ENCODE assay signal across 14 mouse cellular contexts in genomic region chr2:70995900-70996299, GRCm38 (mm10).
"Had no signal": no experiment of that assay in that cellular context is flagged by ENCODE, and none has a peak within 500 bp of the region (broad histone marks: within the 10 kb centered on the region; RNA-seq: fewer than 3 reads in every experiment).

No protein-coding gene starts in this region.

- H3K9me3 ChIP-seq: intestine, embryonic 15.5 days; limb, embryonic 12.5 days; lung, embryonic 15.5 days; midbrain, embryonic 10.5 days; neural tube, embryonic 12.5 days had no signal

- DNase-seq: kidney, adult 8-10 months; kidney, postnatal 36 days; layer of hippocampus, adult 9-11 months; midbrain, embryonic 14.5 days; retina, postnatal 1 day; right cerebral cortex, postnatal 4 days; spleen, adult 18-20 months; thymus, adult 2 months; thymus, postnatal 25 days had no signal

- H3K4me2 ChIP-seq: intestine, embryonic 15.5 days; limb, embryonic 12.5 days; lung, embryonic 15.5 days; neural tube, embryonic 12.5 days had no signal

- H3K9ac ChIP-seq: intestine, embryonic 15.5 days; limb, embryonic 12.5 days; lung, embryonic 15.5 days; neural tube, embryonic 12.5 days had no signal

- H3K27me3 ChIP-seq: intestine, embryonic 15.5 days; limb, embryonic 12.5 days; lung, embryonic 15.5 days; neural tube, embryonic 12.5 days had no signal

- H3K4me3 ChIP-seq: intestine, embryonic 15.5 days; limb, embryonic 12.5 days; lung, embryonic 15.5 days; midbrain, embryonic 10.5 days; neural tube, embryonic 12.5 days had no signal

- H3K4me1 ChIP-seq: intestine, embryonic 15.5 days; limb, embryonic 12.5 days; lung, embryonic 15.5 days; neural tube, embryonic 12.5 days had no signal

- ATAC-seq: intestine, embryonic 15.5 days had no signal

- H3K27ac ChIP-seq: intestine, embryonic 15.5 days; limb, embryonic 12.5 days; lung, embryonic 15.5 days; midbrain, embryonic 10.5 days; neural tube, embryonic 12.5 days had no signal

- H3K36me3 ChIP-seq: intestine, embryonic 15.5 days; limb, embryonic 12.5 days; lung, embryonic 15.5 days; midbrain, embryonic 10.5 days; neural tube, embryonic 12.5 days had no signal
